Mouse (Mus musculus) stomach, postnatal 0 days (tissue): ENCODE measurements around the gene Hist1h2ag. TPM values are rescaled to one million over a fixed set of nuclear protein-coding genes. Genes with fewer than 3 reads are reported as not detected.
"Not testable (repeated sequence)": the region's sequence is repeated elsewhere in the genome, so short reads cannot be mapped to it uniquely, and the experiment has no call there.

Experiments
- ATAC-seq: fragments of 200-750 bp; cut with Nextera tagmentation; 2 replicates; pipeline ENCODE4 v1.8.0; 2017; ENCODE audit not compliant: low FRiP score, low TSS enrichment
- DNase-seq: peaks from one replicate; pipeline ENCODE4 v3.0.0-alpha.2; 2016; ENCODE audit warnings: low spot score
- H3K27ac ChIP-seq: fragments of 300-500 bp; sonication (generic); replicated peaks from 2 replicates; pipeline ENCODE4 v1.5.1; 2014; ENCODE audit warnings: mild to moderate bottlenecking, control low read depth
- H3K27me3 ChIP-seq: fragments of 300-500 bp; sonication (generic); 2 replicates; pipeline ENCODE4 v1.6.1; 2014; ENCODE audit warnings: low read length; ENCODE audit not compliant: control insufficient read depth, insufficient read depth
- H3K36me3 ChIP-seq: fragments of 300-500 bp; sonication (generic); 2 replicates; pipeline ENCODE4 v1.6.1; 2014; ENCODE audit warnings: low read length, mixed read lengths; ENCODE audit not compliant: control insufficient read depth, insufficient read depth
- H3K4me1 ChIP-seq: fragments of 300-500 bp; sonication (generic); replicated peaks from 2 replicates; pipeline ENCODE4 v1.6.1; 2014; ENCODE audit warnings: antibody characterized with exemption; ENCODE audit not compliant: control insufficient read depth, insufficient read depth
- H3K4me2 ChIP-seq: fragments of 300-500 bp; sonication (generic); replicated peaks from 2 replicates; pipeline ENCODE4 v1.6.1; 2014; ENCODE audit warnings: low read depth, mild to moderate bottlenecking, control low read depth, moderate library complexity
- H3K4me3 ChIP-seq: fragments of 300-500 bp; sonication (generic); 2 replicates; pipeline ENCODE4 v1.5.1; 2014; ENCODE audit warnings: low read depth, low read length, control low read depth
- H3K9ac ChIP-seq: fragments of 300-500 bp; sonication (generic); 2 replicates; pipeline ENCODE4 v1.6.1; 2014; ENCODE audit warnings: mild to moderate bottlenecking, low read length, control low read depth, mixed read lengths
- H3K9me3 ChIP-seq: fragments of 300-500 bp; sonication (generic); 2 replicates; pipeline ENCODE4 v1.6.1; 2016; ENCODE audit warnings: low read length; ENCODE audit not compliant: control insufficient read depth
- CTCF ChIP-seq: IDR thresholded peaks from 2 replicates; pipeline ENCODE4 v1.5.1; 2016; ENCODE audit warnings: antibody characterized with exemption, low read depth, mild to moderate bottlenecking, moderate library complexity
- EP300 ChIP-seq: optimal IDR thresholded peaks from 2 replicates; pipeline ENCODE3; 2016; ENCODE audit warnings: antibody characterized with exemption
- WGBS: fragments of 180-500 bp; shearing (Covaris S2); extraction: QIAGEN DNeasy Blood & Tissue Kit; methylation state at CpG from one replicate; pipeline ENCODE4 v1.1.7; 2014; 5-methylcytosine and 5-hydroxymethylcytosine counted together
- polyA plus RNA-seq: library from polyadenylated mRNA; unstranded; fragments of >200 nt; fragmentation: Nextera tagmentation; extraction: Ambion mirVana; gene quantifications from 2 replicates; pipeline ENCODE4 v1.2.1, GENCODE M21; 2015

Gene Hist1h2ag
- polyA plus RNA-seq: 12.1 and 12.6 TPM in 2 replicates

DNA sequence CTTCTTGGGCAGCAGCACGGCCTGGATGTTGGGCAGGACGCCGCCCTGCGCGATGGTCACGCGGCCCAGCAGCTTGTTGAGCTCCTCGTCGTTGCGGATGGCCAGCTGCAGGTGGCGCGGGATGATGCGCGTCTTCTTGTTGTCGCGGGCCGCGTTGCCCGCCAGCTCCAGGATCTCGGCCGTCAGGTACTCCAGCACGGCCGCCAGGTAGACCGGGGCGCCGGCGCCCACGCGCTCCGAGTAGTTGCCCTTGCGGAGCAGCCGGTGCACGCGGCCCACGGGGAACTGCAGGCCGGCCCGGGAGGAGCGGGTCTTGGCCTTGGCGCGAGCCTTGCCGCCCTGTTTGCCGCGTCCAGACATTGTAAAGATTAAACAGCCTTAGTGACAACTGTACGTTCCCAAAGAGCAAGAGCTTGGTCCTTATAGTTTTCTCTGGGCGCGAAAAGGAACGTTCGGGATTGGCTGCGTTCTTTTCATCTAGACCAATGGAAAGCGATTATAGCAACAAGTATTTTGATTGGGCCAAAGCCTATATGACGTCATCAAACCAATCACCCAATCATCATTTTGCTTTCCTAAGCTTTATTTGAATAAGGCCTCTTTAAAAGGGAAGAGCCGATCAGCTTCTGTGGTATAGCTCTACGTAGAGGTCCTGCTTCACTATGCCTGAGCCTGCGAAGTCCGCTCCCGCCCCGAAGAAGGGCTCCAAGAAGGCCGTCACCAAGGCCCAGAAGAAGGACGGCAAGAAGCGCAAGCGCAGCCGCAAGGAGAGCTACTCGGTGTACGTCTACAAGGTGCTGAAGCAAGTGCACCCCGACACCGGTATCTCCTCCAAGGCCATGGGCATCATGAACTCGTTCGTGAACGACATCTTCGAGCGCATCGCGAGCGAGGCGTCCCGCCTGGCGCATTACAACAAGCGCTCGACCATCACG, at the start of gene Hist1h2ag, which contains the start of gene Hist1h2bj:
Gene Hist1h2ag, minus strand, starts transcription at position 377 of the 935 bp plus-strand sequence.
Gene Hist1h2bj, plus strand, starts transcription at position 647 of the 935 bp plus-strand sequence.
- WGBS: 0% methylated on average over 33 of the region's 80 CpGs
- peak; percentile 94 for ATAC-seq

GRCm38 (mm10) chr13:22084140-22084539, 41.4 kb upstream of the Hist1h2ag start, which contains the start of gene Vmn1r188:
Gene Vmn1r188 (plus strand): TSS chr13:22084440.
- 85% methylated on average over 1 of the region's 1 CpGs for WGBS
- not testable (repeated sequence) for H3K4me1 ChIP-seq, H3K27ac ChIP-seq, DNase-seq, H3K9ac ChIP-seq, H3K9me3 ChIP-seq, H3K4me2 ChIP-seq, H3K36me3 ChIP-seq, ATAC-seq, H3K27me3 ChIP-seq, H3K4me3 ChIP-seq

More for the DNA sequence above, at the start of gene Hist1h2ag, which contains the start of gene Hist1h2bj:
- not testable (repeated sequence) for H3K9me3 ChIP-seq, H3K4me1 ChIP-seq, H3K36me3 ChIP-seq, H3K27me3 ChIP-seq
- peak within 1 kb of the TSS; percentile 29 for H3K4me3 ChIP-seq
- peak within 1 kb of the TSS; percentile 52 for H3K4me2 ChIP-seq
- peak within 1 kb of the TSS; percentile 78 for H3K27ac ChIP-seq
- H3K9ac ChIP-seq: peak within 1 kb of the TSS; percentile 41
- peak; percentile 80 for DNase-seq

DNA sequence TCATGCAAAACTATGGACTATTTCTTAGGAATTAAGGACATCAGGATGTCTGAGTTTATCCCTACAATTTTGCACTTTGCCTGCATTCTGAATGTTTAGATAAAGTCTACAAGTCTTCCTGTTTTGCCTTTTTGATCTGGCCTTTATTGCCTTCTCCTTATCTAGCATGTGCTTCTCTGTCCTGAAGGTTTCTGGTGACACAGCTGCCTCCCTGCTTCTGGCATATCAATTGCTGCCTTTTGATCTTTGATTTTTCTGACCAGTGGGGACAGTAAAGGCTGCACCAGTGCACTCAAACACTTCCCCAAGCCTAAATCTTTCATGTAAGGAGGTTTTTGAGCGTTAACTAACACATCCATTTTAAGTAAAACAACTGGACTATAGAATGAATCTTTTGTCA, 20.7 kb upstream of the Hist1h2ag start:
- Histone ChIP-seq H3K27ac (no peak overlapping the region), H3K9ac (no peak overlapping the region), H3K9me3 (no peaks in the 10 kb centered on the region), H3K4me2 (no peak overlapping the region), H3K4me3 (no peak overlapping the region), H3K4me1 (no peaks in the 10 kb centered on the region), H3K36me3 (no peaks in the 10 kb centered on the region), H3K27me3 (no peaks in the 10 kb centered on the region)
- WGBS: 53% methylated on average over 1 of the region's 1 CpGs
- ATAC-seq: no peak
- DNase-seq: no peak
- TF ChIP-seq EP300 (no peak), CTCF (no peak)

DNA sequence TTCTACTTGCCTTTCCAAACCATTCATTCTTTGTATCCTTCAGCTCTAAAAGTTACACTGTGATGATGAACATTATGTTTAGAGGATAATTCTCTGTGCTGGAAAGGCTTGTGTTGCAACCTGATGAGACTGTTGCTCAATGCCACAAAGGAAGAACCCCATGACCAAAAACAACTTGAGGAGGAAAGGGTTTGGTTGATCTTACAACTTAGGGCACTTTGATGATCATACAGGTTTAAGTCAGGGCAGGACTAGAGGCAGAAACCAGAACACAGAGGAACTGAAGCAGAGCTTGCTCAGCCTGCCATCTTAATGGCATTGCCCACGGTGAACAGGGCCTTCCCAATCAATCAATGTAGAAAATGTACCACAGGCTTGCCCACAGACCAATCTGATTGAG, 18.7 kb upstream of the Hist1h2ag start:
- WGBS: 63% methylated on average over 1 of the region's 1 CpGs
- no peak overlapping the region for H3K27ac ChIP-seq
- H3K4me3 ChIP-seq: no peak overlapping the region
- H3K27me3 ChIP-seq: no peaks in the 10 kb centered on the region
- H3K36me3 ChIP-seq: no peaks in the 10 kb centered on the region
- DNase-seq (no peak), ATAC-seq (no peak)
- H3K4me1 ChIP-seq: no peaks in the 10 kb centered on the region
- no peak overlapping the region for H3K4me2 ChIP-seq
- H3K9me3 ChIP-seq: no peaks in the 10 kb centered on the region
- no peak overlapping the region for H3K9ac ChIP-seq
- no peak for TF ChIP-seq EP300
- no peak for TF ChIP-seq CTCF

- H3K9me3 ChIP-seq: no peaks in the 10 kb centered on the region
- no peak overlapping the region for H3K9ac ChIP-seq
- H3K4me3 ChIP-seq: no peak overlapping the region
- no peaks in the 10 kb centered on the region for H3K36me3 ChIP-seq
- no peak for TF ChIP-seq CTCF
- no peak for TF ChIP-seq EP300
- no peak for DNase-seq
- no peak for ATAC-seq
- no peak overlapping the region for H3K27ac ChIP-seq
- H3K4me1 ChIP-seq: no peaks in the 10 kb centered on the region
- 95% methylated on average over 1 of the region's 1 CpGs for WGBS
- H3K27me3 ChIP-seq: no peaks in the 10 kb centered on the region
- no peak overlapping the region for H3K4me2 ChIP-seq
Measured at GRCm38 (mm10) chr13:22053754-22054153, 11.0 kb upstream of the Hist1h2ag start.

- Histone ChIP-seq H3K27ac (peak overlapping the region; percentile 45), H3K9me3 (no peaks in the 10 kb centered on the region), H3K9ac (peak overlapping the region; percentile 48), H3K36me3 (no peaks in the 10 kb centered on the region), H3K4me1 (no peaks in the 10 kb centered on the region), H3K4me2 (peak overlapping the region; percentile 67), H3K27me3 (no peaks in the 10 kb centered on the region), H3K4me3 (peak overlapping the region; percentile 40)
- DNase-seq (no peak), ATAC-seq (no peak)
- WGBS: 12% methylated on average over 5 of the region's 5 CpGs
- no peak for TF ChIP-seq CTCF
Measured at GRCm38 (mm10) chr13:22051523-22051859, 8.7 kb upstream of the Hist1h2ag start.
